Mouse (Mus musculus): ENCODE measurements around the gene Nxnl2. TPM values are rescaled to one million over a fixed set of nuclear protein-coding genes. Genes with fewer than 3 reads are reported as not detected.

Nxnl2 gene
- polyA plus RNA-seq, 1 experiment: not detected

DNA sequence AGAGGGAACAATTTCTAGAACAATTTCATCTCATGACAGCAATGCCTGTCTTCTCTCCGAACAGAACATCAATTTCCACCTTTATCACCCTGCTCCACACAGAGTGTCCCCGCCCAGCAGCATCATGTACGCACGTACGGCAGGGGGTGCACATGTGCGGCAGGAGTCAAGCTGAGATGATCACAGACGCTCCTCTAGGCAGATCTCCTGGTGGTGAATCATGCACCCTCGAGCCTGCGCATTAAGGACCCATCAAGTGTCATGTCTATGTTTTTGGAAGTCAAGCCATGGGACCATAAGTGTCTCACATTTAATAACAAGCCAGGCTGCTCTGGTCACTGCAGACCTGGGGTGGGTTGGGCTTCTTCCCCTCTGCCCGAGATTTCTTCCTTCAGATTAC, 8.1 kb downstream of the Nxnl2 start:
- Histone ChIP-seq H3ac (ENCODE audit: control insufficient read depth, insufficient read length) (no peak overlapping the region), H3K79me2 (ENCODE audit: control insufficient read depth, insufficient read depth) (no peaks in the 10 kb centered on the region), H3K4me2 (ENCODE audit: low read depth) (no peak overlapping the region), H3K4me3 (no peak overlapping the region), H3K27me3 (ENCODE audit: control insufficient read depth, insufficient read depth, insufficient read length) (no peaks in the 10 kb centered on the region), H3K36me3 (ENCODE audit: control insufficient read depth, insufficient read depth) (no peaks in the 10 kb centered on the region)
- no peak for TF ChIP-seq TCF12 (IDR thresholded peaks at IDR 0.05; ENCODE audit: insufficient read depth, poor library complexity, severe bottlenecking)
- no peak for TF ChIP-seq MAX (IDR thresholded peaks at IDR 0.05; ENCODE audit: low read depth)
- TF ChIP-seq CEBPB (IDR thresholded peaks at IDR 0.05; ENCODE audit: insufficient read depth, poor library complexity, severe bottlenecking): no peak
- TF ChIP-seq REST (IDR thresholded peaks at IDR 0.05; ENCODE audit: insufficient read depth, insufficient read length): no peak
- no peak for TF ChIP-seq MYOD1 (IDR thresholded peaks at IDR 0.05; ENCODE audit: control insufficient read depth in 1 of 3, insufficient read length in 2 of 3, low read depth in 2 of 3)
- TF ChIP-seq MYOG (IDR thresholded peaks at IDR 0.05; ENCODE audit: control insufficient read depth in 1 of 3, insufficient read depth in 1 of 3, insufficient read length in 2 of 3, low read depth in 2 of 3): no peak
- TF ChIP-seq POLR2AphosphoS2 (IDR thresholded peaks at IDR 0.05; ENCODE audit: insufficient read length, low read depth): no peak
- TF ChIP-seq USF1 (IDR thresholded peaks at IDR 0.05; ENCODE audit: low read depth): no peak
- no peak for TF ChIP-seq E2F4 (IDR thresholded peaks at IDR 0.05; ENCODE audit: insufficient read depth)
- no peak for TF ChIP-seq POLR2A (IDR thresholded peaks at IDR 0.05; ENCODE audit: insufficient read length, low read depth)

DNA sequence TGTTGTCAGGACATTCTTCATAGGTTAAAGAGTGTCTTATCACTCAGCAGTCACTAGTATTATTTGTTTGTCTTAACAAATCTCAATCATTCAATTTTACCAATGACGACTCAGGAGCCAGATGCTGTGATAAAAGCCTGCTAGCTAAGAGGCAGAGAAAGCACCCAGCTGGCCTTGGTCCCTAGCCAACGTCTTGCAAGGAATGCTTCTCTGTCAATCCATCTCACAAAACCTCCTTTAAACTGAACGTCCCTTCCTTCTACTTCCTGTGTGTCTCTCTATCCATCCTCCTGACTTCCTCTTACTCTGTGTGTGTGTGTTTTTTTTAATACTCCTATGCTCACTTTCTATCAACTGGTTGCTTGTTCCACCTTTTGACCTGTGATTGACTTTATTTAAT, 8.5 kb downstream of the Nxnl2 start:
- Histone ChIP-seq H3K79me2 (ENCODE audit: control insufficient read depth, insufficient read depth) (no peaks in the 10 kb centered on the region), H3K4me3 (no peak overlapping the region), H3K4me2 (ENCODE audit: low read depth) (no peak overlapping the region), H3K36me3 (ENCODE audit: control insufficient read depth, insufficient read depth) (no peaks in the 10 kb centered on the region), H3K27me3 (ENCODE audit: control insufficient read depth, insufficient read depth, insufficient read length) (no peaks in the 10 kb centered on the region), H3ac (ENCODE audit: control insufficient read depth, insufficient read length) (no peak overlapping the region)
- TF ChIP-seq TCF3 (IDR thresholded peaks at IDR 0.05; ENCODE audit: insufficient read length, low read depth) (no peak), REST (IDR thresholded peaks at IDR 0.05; ENCODE audit: insufficient read depth, insufficient read length) (no peak), MYOG (IDR thresholded peaks at IDR 0.05; ENCODE audit: control insufficient read depth in 1 of 3, insufficient read depth in 1 of 3, insufficient read length in 2 of 3, low read depth in 2 of 3) (no peak), MYOD1 (IDR thresholded peaks at IDR 0.05; ENCODE audit: control insufficient read depth in 1 of 3, insufficient read length in 2 of 3, low read depth in 2 of 3) (no peak), E2F4 (IDR thresholded peaks at IDR 0.05; ENCODE audit: insufficient read depth) (no peak), POLR2AphosphoS2 (IDR thresholded peaks at IDR 0.05; ENCODE audit: insufficient read length, low read depth) (no peak), MAX (IDR thresholded peaks at IDR 0.05; ENCODE audit: low read depth) (no peak), USF1 (IDR thresholded peaks at IDR 0.05; ENCODE audit: low read depth) (no peak), TCF12 (IDR thresholded peaks at IDR 0.05; ENCODE audit: insufficient read depth, poor library complexity, severe bottlenecking) (no peak), SRF (IDR thresholded peaks at IDR 0.05; ENCODE audit: control insufficient read depth, insufficient read length, low read depth) (no peak), POLR2A (IDR thresholded peaks at IDR 0.05; ENCODE audit: insufficient read length, low read depth) (no peak), CEBPB (IDR thresholded peaks at IDR 0.05; ENCODE audit: insufficient read depth, poor library complexity, severe bottlenecking) (no peak)

DNA sequence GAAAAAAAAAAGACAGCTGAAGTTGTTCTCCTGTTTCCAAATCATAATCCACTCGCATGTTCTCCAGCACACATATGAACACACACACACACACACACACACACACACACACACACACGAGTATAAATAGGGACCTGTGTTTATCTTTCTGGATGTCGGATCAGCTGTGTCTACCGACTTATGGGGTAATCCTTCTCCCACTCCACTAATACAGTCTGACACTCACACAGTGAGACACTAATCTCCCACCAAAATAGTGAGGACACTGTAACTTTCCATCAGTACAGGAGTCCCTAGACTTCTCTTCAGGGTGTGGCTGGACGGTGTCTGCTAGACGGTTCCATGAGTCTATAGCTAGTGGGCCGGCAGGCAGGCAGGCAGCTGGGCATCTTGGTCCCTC, 11.4 kb downstream of the Nxnl2 start:
- H3K36me3 ChIP-seq (ENCODE audit: control insufficient read depth, insufficient read depth): no peaks in the 10 kb centered on the region
- no peak overlapping the region for H3ac ChIP-seq (ENCODE audit: control insufficient read depth, insufficient read length)
- H3K79me2 ChIP-seq (ENCODE audit: control insufficient read depth, insufficient read depth): no peaks in the 10 kb centered on the region
- TF ChIP-seq REST (IDR thresholded peaks at IDR 0.05; ENCODE audit: insufficient read depth, insufficient read length) (no peak), POLR2AphosphoS2 (IDR thresholded peaks at IDR 0.05; ENCODE audit: insufficient read length, low read depth) (no peak), CEBPB (IDR thresholded peaks at IDR 0.05; ENCODE audit: insufficient read depth, poor library complexity, severe bottlenecking) (no peak), POLR2A (IDR thresholded peaks at IDR 0.05; ENCODE audit: insufficient read length, low read depth) (no peak), MYOG (IDR thresholded peaks at IDR 0.05; ENCODE audit: control insufficient read depth in 1 of 3, insufficient read depth in 1 of 3, insufficient read length in 2 of 3, low read depth in 2 of 3) (no peak), TCF12 (IDR thresholded peaks at IDR 0.05; ENCODE audit: insufficient read depth, poor library complexity, severe bottlenecking) (no peak), E2F4 (IDR thresholded peaks at IDR 0.05; ENCODE audit: insufficient read depth) (no peak), SRF (IDR thresholded peaks at IDR 0.05; ENCODE audit: control insufficient read depth, insufficient read length, low read depth) (no peak), TCF3 (IDR thresholded peaks at IDR 0.05; ENCODE audit: insufficient read length, low read depth) (no peak), USF1 (IDR thresholded peaks at IDR 0.05; ENCODE audit: low read depth) (no peak), MYOD1 (IDR thresholded peaks at IDR 0.05; ENCODE audit: control insufficient read depth in 1 of 3, insufficient read length in 2 of 3, low read depth in 2 of 3) (no peak), MAX (IDR thresholded peaks at IDR 0.05; ENCODE audit: low read depth) (no peak)
- H3K4me2 ChIP-seq (ENCODE audit: low read depth): no peak overlapping the region
- H3K27me3 ChIP-seq (ENCODE audit: control insufficient read depth, insufficient read depth, insufficient read length): no peaks in the 10 kb centered on the region
- H3K4me3 ChIP-seq: no peak overlapping the region

DNA sequence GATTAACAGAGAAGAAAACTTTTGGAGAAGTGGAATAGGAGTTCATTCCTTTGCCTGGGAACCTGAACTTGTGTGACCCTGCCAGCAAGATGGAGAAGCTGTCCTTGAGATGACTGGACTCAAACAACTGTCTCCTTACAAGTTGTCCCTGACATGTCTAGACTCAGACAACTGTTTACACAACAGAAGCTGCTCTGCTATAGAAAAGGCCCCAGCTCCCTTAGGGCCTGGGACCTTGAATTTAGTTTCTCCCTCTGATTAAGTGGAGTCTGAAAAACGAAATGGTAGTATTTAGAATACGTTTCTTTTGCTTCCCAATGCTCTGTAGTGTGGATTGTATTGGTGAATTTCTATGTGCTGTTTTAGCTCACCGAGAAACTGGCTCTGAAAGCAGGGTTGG, 14.1 kb downstream of the Nxnl2 start:
- Histone ChIP-seq H3ac (ENCODE audit: control insufficient read depth, insufficient read length) (no peak overlapping the region), H3K27me3 (ENCODE audit: control insufficient read depth, insufficient read depth, insufficient read length) (no peaks in the 10 kb centered on the region), H3K36me3 (ENCODE audit: control insufficient read depth, insufficient read depth) (no peaks in the 10 kb centered on the region), H3K4me2 (ENCODE audit: low read depth) (no peak overlapping the region), H3K79me2 (ENCODE audit: control insufficient read depth, insufficient read depth) (no peaks in the 10 kb centered on the region), H3K4me3 (no peak overlapping the region)
- TF ChIP-seq TCF12 (IDR thresholded peaks at IDR 0.05; ENCODE audit: insufficient read depth, poor library complexity, severe bottlenecking): no peak
- TF ChIP-seq E2F4 (IDR thresholded peaks at IDR 0.05; ENCODE audit: insufficient read depth): no peak

DNA sequence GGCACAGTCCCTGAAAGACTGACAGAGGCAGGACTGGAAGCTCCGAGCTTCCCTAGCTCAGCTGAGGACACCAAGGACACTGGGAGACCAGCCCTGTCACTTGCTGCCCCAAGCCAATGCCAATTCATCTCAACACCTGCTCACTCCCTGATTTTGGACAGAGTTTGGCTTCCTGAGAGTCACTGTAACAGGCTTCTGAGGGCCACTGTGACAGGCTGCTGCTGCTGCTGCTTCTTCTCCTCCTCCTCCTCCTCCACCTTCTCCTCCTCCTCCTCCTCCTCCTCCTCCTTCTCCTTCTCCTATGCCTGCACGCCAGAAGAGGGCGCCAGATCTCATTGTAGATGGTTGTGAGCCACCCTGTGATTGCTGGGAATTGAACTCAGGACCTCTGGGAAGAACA, 19.5 kb downstream of the Nxnl2 start:
- Histone ChIP-seq H3ac (ENCODE audit: control insufficient read depth, insufficient read length) (no peak overlapping the region), H3K4me2 (ENCODE audit: low read depth) (no peak overlapping the region), H3K4me3 (no peak overlapping the region), H3K79me2 (ENCODE audit: control insufficient read depth, insufficient read depth) (no peaks in the 10 kb centered on the region), H3K36me3 (ENCODE audit: control insufficient read depth, insufficient read depth) (no peaks in the 10 kb centered on the region), H3K27me3 (ENCODE audit: control insufficient read depth, insufficient read depth, insufficient read length) (no peaks in the 10 kb centered on the region)
- no peak for TF ChIP-seq MAX (IDR thresholded peaks at IDR 0.05; ENCODE audit: low read depth)
- no peak for TF ChIP-seq USF1 (IDR thresholded peaks at IDR 0.05; ENCODE audit: low read depth)
- TF ChIP-seq REST (IDR thresholded peaks at IDR 0.05; ENCODE audit: insufficient read depth, insufficient read length): no peak
- TF ChIP-seq TCF3 (IDR thresholded peaks at IDR 0.05; ENCODE audit: insufficient read length, low read depth): no peak
- TF ChIP-seq TCF12 (IDR thresholded peaks at IDR 0.05; ENCODE audit: insufficient read depth, poor library complexity, severe bottlenecking): no peak
- no peak for TF ChIP-seq CEBPB (IDR thresholded peaks at IDR 0.05; ENCODE audit: insufficient read depth, poor library complexity, severe bottlenecking)
- TF ChIP-seq MYOG (IDR thresholded peaks at IDR 0.05; ENCODE audit: control insufficient read depth in 1 of 3, insufficient read depth in 1 of 3, insufficient read length in 2 of 3, low read depth in 2 of 3): no peak
- no peak for TF ChIP-seq MYOD1 (IDR thresholded peaks at IDR 0.05; ENCODE audit: control insufficient read depth in 1 of 3, insufficient read length in 2 of 3, low read depth in 2 of 3)
- no peak for TF ChIP-seq SRF (IDR thresholded peaks at IDR 0.05; ENCODE audit: control insufficient read depth, insufficient read length, low read depth)
- TF ChIP-seq POLR2AphosphoS2 (IDR thresholded peaks at IDR 0.05; ENCODE audit: insufficient read length, low read depth): no peak
- no peak for TF ChIP-seq POLR2A (IDR thresholded peaks at IDR 0.05; ENCODE audit: insufficient read length, low read depth)
- no peak for TF ChIP-seq E2F4 (IDR thresholded peaks at IDR 0.05; ENCODE audit: insufficient read depth)

Data from myocyte (in vitro differentiated cells).